Mouse (Mus musculus): ENCODE results near the gene Mtmr14.

- TF ChIP-seq CTCF (IDR thresholded peaks at IDR 0.05; ENCODE audit: borderline replicate concordance, extremely low read depth, insufficient read depth, insufficient read length) = no peak
- TF ChIP-seq POLR2A (IDR thresholded peaks at IDR 0.05; ENCODE audit: borderline replicate concordance, extremely low read depth, insufficient read depth, insufficient read length, poor library complexity, severe bottlenecking) = no peak
These were observed 7.9 kb downstream of the Mtmr14 start for GRCm38 (mm10) chr6:113245585-113245984.
